Comparison of ENCODE assay signal across 11 mouse cellular contexts in genomic region chr11:32247068-32247467, GRCm38 (mm10). TPM values are rescaled to one million over a fixed set of nuclear protein-coding genes. Genes with fewer than 3 reads are reported as not detected.
DNase-seq lines count a peak whose midpoint lies in the region; ATAC-seq and TF ChIP-seq lines count a peak whose summit lies in the region.
"Had no signal": no experiment of that assay in that cellular context is flagged by ENCODE, and none has a peak within 500 bp of the region (broad histone marks: within the 10 kb centered on the region; RNA-seq: fewer than 3 reads in every experiment).

No protein-coding gene starts in this region.

- H3K4me3 ChIP-seq in kidney, adult 2 months (ENCODE audit: insufficient read depth, low read depth, low read length) = no peak overlapping the region
- H3K4me3 ChIP-seq: hindbrain, embryonic 12.5 days; lung, embryonic 15.5 days had no signal

- ATAC-seq in common myeloid progenitor, adult 5-6 weeks (replicated peaks; ENCODE audit: low read depth, poor library complexity, severe bottlenecking) = peak; percentile 63
- peak; percentile 45 for ATAC-seq in megakaryocyte progenitor cell, adult 5-6 weeks (replicated peaks; ENCODE audit: poor library complexity)

- no peak for DNase-seq in kidney, adult 2 months
- DNase-seq in kidney, adult 11 months = no peak
- DNase-seq in MN1 (ENCODE audit: low spot score) = peak; percentile 60
- DNase-seq in adrenal gland, adult 8-10 months = no peak
- no peak for DNase-seq in left cerebral cortex, postnatal 25 days (ENCODE audit: low spot score in 2 of 2)
- DNase-seq: right cerebral cortex, postnatal 14 days had no signal

- H3K27ac ChIP-seq in kidney, adult 2 months (ENCODE audit: insufficient read depth, low read depth, low read length) = no peak overlapping the region
- H3K27ac ChIP-seq: hindbrain, embryonic 12.5 days; lung, embryonic 15.5 days had no signal

- H3K36me3 ChIP-seq in kidney, adult 2 months (ENCODE audit: control insufficient read depth, insufficient read depth, low read length) = peaks cover 1% of the 10 kb centered on the region

- no peak for TF ChIP-seq POLR2A in kidney, adult 2 months (IDR thresholded peaks at IDR 0.05; ENCODE audit: low read depth, low read length)

- H3K4me1 ChIP-seq in kidney, adult 2 months (ENCODE audit: control insufficient read depth, insufficient read depth, low read length) = no peaks in the 10 kb centered on the region
- H3K4me1 ChIP-seq: hindbrain, embryonic 12.5 days; lung, embryonic 15.5 days had no signal

- H3K27me3 ChIP-seq in kidney, adult 2 months (replicated peaks; ENCODE audit: control insufficient read depth, insufficient read depth, low read length) = no peaks in the 10 kb centered on the region
- H3K27me3 ChIP-seq: hindbrain, embryonic 12.5 days; lung, embryonic 15.5 days had no signal

- TF ChIP-seq CTCF in kidney, adult 2 months (conservative IDR thresholded peaks at IDR 0.05; ENCODE audit: insufficient read depth, insufficient read length, low read depth, low read length) = 0 out of 2 replicates have a peak, but pooled peaks have one; percentile 15

- intact Hi-C loops in left cerebral cortex, postnatal 25 days (cut with DNase I) = no loop called here

RNA-seq across cellular contexts. Expression of gene Nprl3, which starts 20.4 kb away (rescaled TPM):
- polyA plus RNA-seq in kidney, adult 2 months (2012; rRNA removed) = 71.9 and 95.7 TPM in 2 replicates
- 7.7 and 19.6 TPM in 2 replicates for total RNA-seq in common myeloid progenitor, adult 5-6 weeks (2017)
- 15.1 and 16.2 TPM in 2 replicates for total RNA-seq in megakaryocyte progenitor cell, adult 5-6 weeks (2015)
- total RNA-seq in megakaryocyte progenitor cell, adult 5-6 weeks (2017) = 14.4 and 17.2 TPM in 2 replicates
- total RNA-seq in adrenal gland, adult 8-10 months (2022) = 100 to 1,000 TPM in 2 of 4 experiments, 10 to 100 TPM in 2; 72.8 to 122 (median 105) TPM
- total RNA-seq in left cerebral cortex, postnatal 25 days (2021) = 10 to 100 TPM; 42.5 to 50.0 TPM

RNA-seq across cellular contexts. Expression of gene Mpg, which starts 20.8 kb away (rescaled TPM):
- 12.5 and 13.4 TPM in 2 replicates for polyA plus RNA-seq in kidney, adult 2 months (2012; rRNA removed)
- 3.2 and 5.3 TPM in 2 replicates for total RNA-seq in common myeloid progenitor, adult 5-6 weeks (2017)
- 5.4 and 7.1 TPM in 2 replicates for total RNA-seq in megakaryocyte progenitor cell, adult 5-6 weeks (2015)
- 5.3 and 7.8 TPM in 2 replicates for total RNA-seq in megakaryocyte progenitor cell, adult 5-6 weeks (2017)
- total RNA-seq in adrenal gland, adult 8-10 months (2022) = 10 to 100 TPM; 18.2 to 41.0 (median 33.3) TPM
- 10 to 100 TPM; 20.0 to 20.8 TPM for total RNA-seq in left cerebral cortex, postnatal 25 days (2021)

RNA-seq across cellular contexts. Expression of gene Rhbdf1, which starts 25.0 kb away (rescaled TPM):
- polyA plus RNA-seq in kidney, adult 2 months (2012; rRNA removed) = 81.7 and 110 TPM in 2 replicates
- 0.32 and 2.0 TPM in 2 replicates for total RNA-seq in common myeloid progenitor, adult 5-6 weeks (2017)
- 0.22 TPM in 1 of 2 replicates, not detected in the other for total RNA-seq in megakaryocyte progenitor cell, adult 5-6 weeks (2015)
- 0.25 and 2.9 TPM in 2 replicates for total RNA-seq in megakaryocyte progenitor cell, adult 5-6 weeks (2017)
- 10 to 100 TPM; 24.5 to 40.0 (median 33.1) TPM for total RNA-seq in adrenal gland, adult 8-10 months (2022)
- 10 to 100 TPM; 13.5 to 15.7 TPM for total RNA-seq in left cerebral cortex, postnatal 25 days (2021)

RNA-seq across cellular contexts. Expression of gene Hba-x, which starts 29.1 kb away (rescaled TPM):
- polyA plus RNA-seq in kidney, adult 2 months (2012; rRNA removed) = not detected in 2 replicates
- total RNA-seq in common myeloid progenitor, adult 5-6 weeks (2017) = not detected in 2 replicates
- total RNA-seq in megakaryocyte progenitor cell, adult 5-6 weeks (2015) = not detected in 2 replicates
- total RNA-seq in megakaryocyte progenitor cell, adult 5-6 weeks (2017) = not detected in 2 replicates
- not detected for total RNA-seq in adrenal gland, adult 8-10 months (2022)
- total RNA-seq in left cerebral cortex, postnatal 25 days (2021) = not detected
- total RNA-seq: layer of hippocampus, postnatal 10 days had no signal

RNA-seq across cellular contexts. Expression of gene Hba-a1, which starts 36.2 kb away (rescaled TPM):
- 1,733 and 2,108 TPM in 2 replicates for polyA plus RNA-seq in kidney, adult 2 months (2012; rRNA removed)
- total RNA-seq in common myeloid progenitor, adult 5-6 weeks (2017) = 18.1 and 30.7 TPM in 2 replicates
- total RNA-seq in megakaryocyte progenitor cell, adult 5-6 weeks (2015) = 14.0 and 28.9 TPM in 2 replicates
- 9.4 and 10.0 TPM in 2 replicates for total RNA-seq in megakaryocyte progenitor cell, adult 5-6 weeks (2017)
- total RNA-seq in adrenal gland, adult 8-10 months (2022) = 1,000 to 10,000 TPM in 1 of 4 experiments, 100 to 1,000 TPM in 3; 803 to 2,295 (median 899) TPM
- total RNA-seq in left cerebral cortex, postnatal 25 days (2021) = 100 to 1,000 TPM; 501 to 528 TPM
